Mouse (Mus musculus): ENCODE measurements around the gene Mpzl2. TPM values are rescaled to one million over a fixed set of nuclear protein-coding genes. Genes with fewer than 3 reads are reported as not detected.

The Mpzl2 gene
- total RNA-seq, 1 experiment from 2014 or later = 3.3 TPM

- ATAC-seq (replicated peaks in 1 of 2; ENCODE audit: insufficient read depth in 1 of 2, low FRiP score in 2 of 2, low TSS enrichment in 1 of 2, low read depth in 1 of 2, poor library complexity in 2 of 2, severe bottlenecking in 2 of 2) = no peak
Measured at GRCm38 (mm10) chr9:45103211-45103979, 63.8 kb downstream of the Mpzl2 start.

Other genes starting within 250 kb of the Mpzl2 start
- gene Tmem25, start 240.5 kb upstream of the Mpzl2 start, total RNA-seq (2017) = 0.19 and 0.50 TPM in 2 replicates
- 4.9 TPM in 1 of 2 replicates, not detected in the other for gene Ttc36, start 236.7 kb upstream of the Mpzl2 start, total RNA-seq (2017)
- 22.9 and 27.1 TPM in 2 replicates for gene Kmt2a, start 158.5 kb upstream of the Mpzl2 start, total RNA-seq (2017)
- gene Atp5l, start 119.1 kb upstream of the Mpzl2 start, total RNA-seq (2017) = 93.3 and 114 TPM in 2 replicates
- 29.6 and 39.3 TPM in 2 replicates for gene Ube4a, start 74.2 kb upstream of the Mpzl2 start, total RNA-seq (2017)
- gene Cd3g, start 59.4 kb upstream of the Mpzl2 start, total RNA-seq (2017) = 7.8 and 9.3 TPM in 2 replicates
- gene Cd3d, start 58.0 kb upstream of the Mpzl2 start, total RNA-seq (2017) = 0.19 TPM in 1 of 2 replicates, not detected in the other
- gene Cd3e, start 30.2 kb upstream of the Mpzl2 start, total RNA-seq (2017) = 0.20 TPM in 1 of 2 replicates, not detected in the other
- 0.19 and 0.99 TPM in 2 replicates for gene Mpzl3, start 15.4 kb downstream of the Mpzl2 start, total RNA-seq (2017)
- 1.7 and 3.3 TPM in 2 replicates for gene Jaml, start 39.4 kb downstream of the Mpzl2 start, total RNA-seq (2017)
- 0.44 TPM in 1 of 2 replicates, not detected in the other for gene Scn2b, start 78.0 kb downstream of the Mpzl2 start, total RNA-seq (2017)
- gene Scn4b, start 98.6 kb downstream of the Mpzl2 start, total RNA-seq (2017) = 0.25 TPM in 1 of 2 replicates, not detected in the other
- 1.3 and 3.6 TPM in 2 replicates for gene BC049352, start 142.2 kb downstream of the Mpzl2 start, total RNA-seq (2017)
- 0.31 TPM in 1 of 2 replicates, not detected in the other for gene Tmprss4, start 164.3 kb downstream of the Mpzl2 start, total RNA-seq (2017)
- 8.0 and 18.6 TPM in 2 replicates for gene Il10ra, start 229.3 kb downstream of the Mpzl2 start, total RNA-seq (2017)